ENCODE assay signal across 19 mouse cellular contexts in the genomic region with DNA sequence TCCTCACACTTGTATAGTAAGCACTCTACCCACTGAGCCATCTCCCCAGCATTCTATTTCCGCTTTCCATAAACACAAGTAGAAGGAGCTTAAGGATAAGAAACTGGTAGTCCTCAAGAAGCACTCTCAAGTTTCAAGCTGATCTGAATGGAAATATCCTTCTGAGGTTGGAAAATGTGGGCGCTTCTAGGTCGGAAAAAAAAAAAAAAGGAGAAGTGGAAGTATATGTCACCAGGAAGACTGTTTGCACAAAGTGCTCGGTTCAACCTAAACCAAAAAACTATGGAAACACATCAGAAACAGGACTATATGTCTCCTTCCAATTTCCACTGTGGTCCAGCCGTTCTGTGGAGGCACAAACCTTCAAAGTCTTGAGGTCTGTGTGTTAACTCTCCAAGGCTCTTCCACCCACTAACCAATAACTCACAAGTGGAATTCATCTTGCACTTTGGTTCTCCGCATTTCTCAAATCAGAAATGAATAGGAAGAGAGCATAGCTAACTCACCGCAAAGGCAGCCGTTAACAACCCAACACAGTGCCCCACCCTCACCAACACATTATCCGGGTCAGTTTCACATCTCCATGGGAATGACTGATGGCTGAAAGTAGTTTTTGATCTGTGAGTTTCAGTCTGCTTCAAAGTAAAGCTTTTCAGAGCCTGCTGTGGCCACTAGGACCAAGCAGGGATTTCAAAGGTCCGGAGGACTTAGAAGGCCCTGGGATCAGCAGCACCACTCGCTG.
DNase-seq lines count a peak whose midpoint lies in the region; ATAC-seq lines count a peak whose summit lies in the region.
"Had no signal": no experiment of that assay in that cellular context is flagged by ENCODE, and none has a peak within 500 bp of the region (broad histone marks: within the 10 kb centered on the region; RNA-seq: fewer than 3 reads in every experiment).

No protein-coding gene starts in this region.

- peak overlapping the region; percentile 81 for H3K27ac ChIP-seq in hindbrain, embryonic 10.5 days
- H3K27ac ChIP-seq in hindbrain, embryonic 14.5 days: no peak overlapping the region
- H3K27ac ChIP-seq in embryonic facial prominence, embryonic 15.5 days (replicated peaks): peak overlapping the region; percentile 29
- peak overlapping the region; percentile 47; the same call in 1 of the 2 replicates for H3K27ac ChIP-seq in liver, embryonic 16.5 days (ENCODE audit: low read length)
- H3K27ac ChIP-seq: embryonic facial prominence, embryonic 12.5 days; heart, adult 2 months; heart, embryonic 15.5 days; limb, embryonic 12.5 days; midbrain, embryonic 15.5 days had no signal

- H3K4me2 ChIP-seq in hindbrain, embryonic 14.5 days (replicated peaks): no peak overlapping the region
- no peak overlapping the region for H3K4me2 ChIP-seq in embryonic facial prominence, embryonic 15.5 days (replicated peaks)
- no peak overlapping the region for H3K4me2 ChIP-seq in liver, embryonic 16.5 days (ENCODE audit: low read depth, low read length)
- H3K4me2 ChIP-seq: embryonic facial prominence, embryonic 12.5 days; heart, embryonic 15.5 days; limb, embryonic 12.5 days; lung, embryonic 14.5 days; midbrain, embryonic 15.5 days had no signal

- H3K9ac ChIP-seq in hindbrain, embryonic 14.5 days: no peak overlapping the region
- H3K9ac ChIP-seq in embryonic facial prominence, embryonic 15.5 days: no peak overlapping the region
- no peak overlapping the region for H3K9ac ChIP-seq in liver, embryonic 16.5 days (ENCODE audit: low read depth, low read length)
- H3K9ac ChIP-seq: embryonic facial prominence, embryonic 12.5 days; heart, embryonic 15.5 days; limb, embryonic 12.5 days; lung, embryonic 14.5 days; midbrain, embryonic 15.5 days had no signal

- no peaks in the 10 kb centered on the region for H3K9me3 ChIP-seq in hindbrain, embryonic 10.5 days
- H3K9me3 ChIP-seq in hindbrain, embryonic 14.5 days (ENCODE audit: control insufficient read depth, low read length): no peaks in the 10 kb centered on the region
- H3K9me3 ChIP-seq in embryonic facial prominence, embryonic 15.5 days (replicated peaks): no peaks in the 10 kb centered on the region
- no peaks in the 10 kb centered on the region for H3K9me3 ChIP-seq in liver, embryonic 16.5 days (replicated peaks; ENCODE audit: control insufficient read depth, low read length)
- H3K9me3 ChIP-seq: embryonic facial prominence, embryonic 12.5 days; heart, embryonic 15.5 days; limb, embryonic 12.5 days; midbrain, embryonic 15.5 days had no signal

- no peak for ATAC-seq in hindbrain, embryonic 14.5 days (ENCODE audit: low FRiP score)
- ATAC-seq in common myeloid progenitor, adult 5-6 weeks (replicated peaks; ENCODE audit: low read depth, poor library complexity, severe bottlenecking): peak; percentile 65
- peak; percentile 74; the same call in 1 of the 2 replicates for ATAC-seq in embryonic facial prominence, embryonic 15.5 days (ENCODE audit: insufficient number of reproducible peaks, low FRiP score, low TSS enrichment, low read depth)
- ATAC-seq in liver, embryonic 16.5 days (ENCODE audit: low read depth): no peak
- ATAC-seq: midbrain, embryonic 15.5 days had no signal

- H3K27me3 ChIP-seq in hindbrain, embryonic 10.5 days (ENCODE audit: insufficient read depth, poor library complexity, severe bottlenecking): peaks cover 34% of the 10 kb centered on the region
- H3K27me3 ChIP-seq in hindbrain, embryonic 14.5 days (ENCODE audit: control insufficient read depth, insufficient read depth, low read length): no peaks in the 10 kb centered on the region
- H3K27me3 ChIP-seq in embryonic facial prominence, embryonic 15.5 days: no peaks in the 10 kb centered on the region
- H3K27me3 ChIP-seq in liver, embryonic 16.5 days (ENCODE audit: control insufficient read depth, insufficient read depth, low read depth, low read length): no peaks in the 10 kb centered on the region
- H3K27me3 ChIP-seq: embryonic facial prominence, embryonic 12.5 days; heart, embryonic 15.5 days; limb, embryonic 12.5 days; midbrain, embryonic 15.5 days had no signal

- intact Hi-C loops in left cerebral cortex, postnatal 14 days (cut with DNase I): no loop called here

- H3K36me3 ChIP-seq in hindbrain, embryonic 10.5 days: no peaks in the 10 kb centered on the region
- no peaks in the 10 kb centered on the region for H3K36me3 ChIP-seq in hindbrain, embryonic 14.5 days (replicated peaks; ENCODE audit: control insufficient read depth, insufficient read depth)
- H3K36me3 ChIP-seq in embryonic facial prominence, embryonic 15.5 days: no peaks in the 10 kb centered on the region
- H3K36me3 ChIP-seq in liver, embryonic 16.5 days (ENCODE audit: control insufficient read depth, insufficient read depth): no peaks in the 10 kb centered on the region
- H3K36me3 ChIP-seq: embryonic facial prominence, embryonic 12.5 days; heart, embryonic 15.5 days; limb, embryonic 12.5 days; midbrain, embryonic 15.5 days had no signal

- H3K4me3 ChIP-seq in hindbrain, embryonic 10.5 days: no peak overlapping the region
- H3K4me3 ChIP-seq in hindbrain, embryonic 14.5 days (replicated peaks; ENCODE audit: low read length): no peak overlapping the region
- no peak overlapping the region for H3K4me3 ChIP-seq in embryonic facial prominence, embryonic 15.5 days (replicated peaks)
- H3K4me3 ChIP-seq in liver, embryonic 16.5 days (ENCODE audit: low read depth, low read length): no peak overlapping the region
- H3K4me3 ChIP-seq: embryonic facial prominence, embryonic 12.5 days; heart, adult 2 months; heart, embryonic 15.5 days; limb, embryonic 12.5 days; midbrain, embryonic 15.5 days; myocyte had no signal

- peaks cover 77% of the 10 kb centered on the region for H3K4me1 ChIP-seq in hindbrain, embryonic 10.5 days (replicated peaks)
- H3K4me1 ChIP-seq in hindbrain, embryonic 14.5 days (replicated peaks; ENCODE audit: control insufficient read depth, insufficient read depth, low read length): no peaks in the 10 kb centered on the region
- peaks cover 10% of the 10 kb centered on the region for H3K4me1 ChIP-seq in embryonic facial prominence, embryonic 15.5 days
- H3K4me1 ChIP-seq in liver, embryonic 16.5 days (ENCODE audit: control insufficient read depth, low read depth, low read length): no peaks in the 10 kb centered on the region; the same call in 1 of the 2 replicates

- DNase-seq in hindbrain, embryonic 10.5 days (ENCODE audit: low spot score): no peak
- no peak for DNase-seq in hindbrain, embryonic 14.5 days (ENCODE audit: low spot score)
- no peak for DNase-seq in left cerebral cortex, postnatal 14 days (ENCODE audit: low spot score in 2 of 2)
- no peak for DNase-seq in urinary bladder, postnatal 10 days (ENCODE audit: low spot score)
- DNase-seq: adrenal gland, adult 8-10 months; B cell, adult 2 months; cerebellum, adult 9-10 months; heart, adult 2 months; lung, embryonic 14.5 days; lung, postnatal 36 days; thymus, adult 18-20 months had no signal

- 42% methylated on average over 11 of the region's 11 CpGs for WGBS in hindbrain, embryonic 10.5 days
- 40% methylated on average over 11 of the region's 11 CpGs for WGBS in hindbrain, embryonic 14.5 days
- WGBS in embryonic facial prominence, embryonic 15.5 days: 60% methylated on average over 11 of the region's 11 CpGs
- 64% methylated on average over 11 of the region's 11 CpGs for WGBS in liver, embryonic 16.5 days (ENCODE audit: insufficient replicate concordance)

Comparison
In these comparisons a context has a peak if more than half of its experiments do, and no peak if none do; other contexts are left out.
1. ATAC-seq: peak in common myeloid progenitor, adult 5-6 weeks (single experiment) and embryonic facial prominence, embryonic 15.5 days (single experiment); none in hindbrain, embryonic 14.5 days (single experiment) and liver, embryonic 16.5 days (single experiment).